Mouse (Mus musculus): ENCODE data around the gene Yipf4.
A peak's percentile ranks its signal among the peaks of the same experiment; 100 is the strongest.

DNA sequence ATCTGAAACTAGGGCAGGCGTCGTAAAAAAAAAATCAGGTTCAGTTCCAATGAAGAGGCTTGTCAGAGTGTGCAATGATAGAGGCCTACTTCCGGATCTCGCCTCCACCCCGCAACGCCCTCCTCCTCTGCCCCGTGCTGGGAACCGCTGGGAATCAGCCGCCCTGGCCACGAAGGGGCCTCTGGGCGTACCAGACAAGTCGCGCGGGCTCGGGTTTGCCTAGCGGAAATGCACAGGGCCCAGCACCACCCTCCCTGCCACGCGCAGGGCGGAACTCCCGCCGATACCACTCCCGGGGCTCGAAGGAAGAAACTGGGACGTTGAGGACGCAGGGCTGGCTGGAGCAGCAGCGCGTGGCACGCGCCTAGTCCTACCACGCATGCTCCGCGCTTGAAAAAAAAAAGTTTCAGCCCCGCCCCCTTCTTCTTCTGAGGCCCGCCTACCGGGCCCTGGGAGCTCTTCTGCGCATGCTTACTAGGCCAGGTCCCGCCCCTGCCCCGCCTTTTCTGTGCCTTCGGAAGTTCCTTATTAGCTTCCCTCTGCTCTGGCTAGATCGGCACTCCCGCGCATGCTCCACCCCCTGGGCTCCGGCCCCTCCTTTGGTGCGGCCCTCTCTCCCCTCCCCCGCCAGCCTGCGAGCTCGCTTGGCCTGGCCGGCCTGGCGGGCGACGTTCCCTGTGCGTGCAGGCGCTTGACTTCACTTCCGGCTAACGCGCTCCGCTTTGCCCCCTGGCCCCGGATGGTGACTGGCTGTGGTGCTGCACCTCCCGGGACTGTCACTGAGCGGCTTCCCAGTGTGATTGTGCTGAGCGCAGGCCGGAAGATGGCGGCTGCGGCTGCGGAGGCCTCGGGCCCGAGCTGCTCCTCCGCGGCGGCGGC is 38.7 kb downstream of the Yipf4 start, which contains the start of gene Birc6:
- TF ChIP-seq GATA1 (IDR thresholded peaks at IDR 0.05; ENCODE audit: borderline replicate concordance, low read length) (no peak), FLI1 (IDR thresholded peaks at IDR 0.05; ENCODE audit: low read length) (peak; percentile 52; the same call in 1 of the 2 replicates)

Measured in megakaryocyte, embryonic 14.5 days (primary cell).